Mouse (Mus musculus) hindbrain, embryonic 13.5 days (tissue): ENCODE results near the gene Mcm7. TPM values are rescaled to one million over a fixed set of nuclear protein-coding genes. Genes with fewer than 3 reads are reported as not detected.

Experiments
- ATAC-seq: fragments of 200-750 bp; cut with Nextera tagmentation; 2 replicates; pipeline ENCODE4 v1.8.0; 2017; ENCODE audit warnings: moderate TSS enrichment; ENCODE audit not compliant: low FRiP score
- H3K27ac ChIP-seq: fragments of 300-500 bp; sonication (generic); 2 replicates; pipeline ENCODE4 v1.5.1; 2015; ENCODE audit warnings: inconsistent platforms, mild to moderate bottlenecking, moderate library complexity
- H3K27me3 ChIP-seq: fragments of 300-500 bp; sonication (generic); 2 replicates; pipeline ENCODE4 v1.6.1; 2015; ENCODE audit warnings: mild to moderate bottlenecking, inconsistent platforms
- H3K36me3 ChIP-seq: fragments of 300-500 bp; sonication (generic); 2 replicates; pipeline ENCODE4 v1.6.1; 2015; ENCODE audit warnings: mild to moderate bottlenecking, inconsistent platforms
- H3K4me1 ChIP-seq: fragments of 300-500 bp; sonication (generic); replicated peaks from 2 replicates; pipeline ENCODE4 v1.6.1; 2015; ENCODE audit warnings: inconsistent platforms
- H3K4me2 ChIP-seq: fragments of 300-500 bp; sonication (generic); 2 replicates; pipeline ENCODE4 v1.6.1; 2015; ENCODE audit warnings: inconsistent platforms, mild to moderate bottlenecking, moderate library complexity
- H3K4me3 ChIP-seq: fragments of 300-500 bp; sonication (generic); 2 replicates; pipeline ENCODE4 v1.5.1; 2015; ENCODE audit warnings: mild to moderate bottlenecking, inconsistent platforms
- H3K9ac ChIP-seq: fragments of 300-500 bp; sonication (generic); 2 replicates; pipeline ENCODE4 v1.6.1; 2015; ENCODE audit warnings: mild to moderate bottlenecking, inconsistent platforms
- H3K9me3 ChIP-seq: fragments of 300-500 bp; sonication (generic); 2 replicates; pipeline ENCODE4 v1.6.1; 2016; ENCODE audit warnings: inconsistent platforms
- WGBS: fragments of 180-500 bp; shearing (Covaris S2); methylation state at CpG from one replicate; pipeline ENCODE4 v1.1.7; 2015; 5-methylcytosine and 5-hydroxymethylcytosine counted together
- polyA plus RNA-seq: library from polyadenylated mRNA; unstranded; fragments of >200 nt; fragmentation: Nextera tagmentation; extraction: Ambion mirVana; gene quantifications from 2 replicates; pipeline ENCODE4 v1.2.1, GENCODE M21; 2015

The Mcm7 gene
- polyA plus RNA-seq, 1 experiment from 2014 or later = 109 TPM

DNA sequence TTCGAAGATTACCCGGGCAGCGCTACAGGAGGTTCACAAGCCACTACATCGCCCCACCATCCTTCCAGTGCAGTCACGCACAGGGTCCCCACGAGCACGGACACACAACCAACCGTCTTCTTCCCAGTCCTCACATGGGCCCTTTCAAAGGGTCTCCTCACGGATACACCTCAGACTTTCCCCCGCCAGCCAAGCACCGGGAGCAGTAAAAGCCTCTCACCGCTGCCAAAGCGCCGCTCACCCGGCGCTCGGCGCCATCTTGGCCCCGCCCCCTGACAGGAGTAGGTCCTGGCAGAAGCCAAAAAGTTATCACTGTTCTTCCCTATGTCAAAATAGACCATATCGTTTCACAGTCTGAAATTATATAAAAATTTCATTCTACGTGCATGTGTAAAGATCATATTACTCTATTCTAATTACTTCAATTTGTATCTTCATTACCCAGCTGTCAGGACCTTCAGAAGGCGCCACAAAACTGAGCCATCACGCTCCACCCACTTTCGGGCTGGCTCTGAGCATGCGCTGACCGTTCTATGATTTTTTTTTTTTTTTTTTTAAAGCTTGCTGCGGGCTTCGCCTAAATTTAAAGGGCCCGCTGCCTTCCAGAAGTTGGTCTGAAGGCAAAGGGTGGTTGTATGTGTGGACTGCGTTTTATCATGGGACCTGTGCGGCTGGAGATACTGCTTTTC is 14.9 kb upstream of the Mcm7 start, which contains the start of the genes Taf6 and Cnpy4:
Gene Taf6, minus strand, starts transcription at position 502 of the 689 bp plus-strand sequence.
Gene Cnpy4, plus strand, starts transcription at position 536 of the 689 bp plus-strand sequence.
- 1% methylated on average over 31 of the region's 31 CpGs for WGBS
- Histone ChIP-seq H3K4me1 (peaks cover 26% of the 10 kb centered on the region), H3K4me3 (peak within 1 kb of the TSS; percentile 78), H3K4me2 (peak within 1 kb of the TSS; percentile 79), H3K9ac (peak within 1 kb of the TSS; percentile 84), H3K36me3 (peaks cover 46% of the 10 kb centered on the region), H3K27me3 (no peaks in the 10 kb centered on the region), H3K9me3 (no peaks in the 10 kb centered on the region), H3K27ac (peak within 1 kb of the TSS; percentile 82)
- ATAC-seq = peak; percentile 83

DNA sequence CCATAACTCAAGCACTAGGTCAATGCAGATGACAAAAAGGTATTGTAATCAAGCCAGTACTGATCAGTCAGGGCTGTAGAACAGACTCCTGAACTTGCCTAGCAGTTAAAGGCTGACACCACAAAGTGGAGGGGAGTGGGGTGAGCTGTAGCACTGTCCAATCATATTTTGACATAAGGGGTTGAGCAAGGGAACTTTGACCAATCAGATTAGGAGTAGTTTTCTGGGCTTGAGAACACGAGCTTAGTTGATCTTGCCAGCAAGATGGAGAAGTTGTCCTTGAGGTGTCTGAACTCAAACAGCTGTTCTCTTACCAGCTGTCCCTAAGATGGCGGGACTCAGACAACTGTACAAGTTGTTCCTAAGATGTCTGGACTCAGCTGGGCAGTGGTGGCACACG is 995 bp upstream of the Mcm7 start:
- H3K9me3 ChIP-seq = no peaks in the 10 kb centered on the region
- H3K27me3 ChIP-seq = no peaks in the 10 kb centered on the region
- peaks cover 54% of the 10 kb centered on the region for H3K36me3 ChIP-seq
- H3K4me3 ChIP-seq = peak overlapping the region; percentile 73; the same call in 1 of the 2 replicates
- H3K27ac ChIP-seq = no peak overlapping the region
- H3K4me2 ChIP-seq = peak overlapping the region; percentile 92
- 78% methylated on average over 3 of the region's 3 CpGs for WGBS
- H3K4me1 ChIP-seq = peaks cover 42% of the 10 kb centered on the region
- ATAC-seq = no peak
- H3K9ac ChIP-seq = no peak overlapping the region

DNA sequence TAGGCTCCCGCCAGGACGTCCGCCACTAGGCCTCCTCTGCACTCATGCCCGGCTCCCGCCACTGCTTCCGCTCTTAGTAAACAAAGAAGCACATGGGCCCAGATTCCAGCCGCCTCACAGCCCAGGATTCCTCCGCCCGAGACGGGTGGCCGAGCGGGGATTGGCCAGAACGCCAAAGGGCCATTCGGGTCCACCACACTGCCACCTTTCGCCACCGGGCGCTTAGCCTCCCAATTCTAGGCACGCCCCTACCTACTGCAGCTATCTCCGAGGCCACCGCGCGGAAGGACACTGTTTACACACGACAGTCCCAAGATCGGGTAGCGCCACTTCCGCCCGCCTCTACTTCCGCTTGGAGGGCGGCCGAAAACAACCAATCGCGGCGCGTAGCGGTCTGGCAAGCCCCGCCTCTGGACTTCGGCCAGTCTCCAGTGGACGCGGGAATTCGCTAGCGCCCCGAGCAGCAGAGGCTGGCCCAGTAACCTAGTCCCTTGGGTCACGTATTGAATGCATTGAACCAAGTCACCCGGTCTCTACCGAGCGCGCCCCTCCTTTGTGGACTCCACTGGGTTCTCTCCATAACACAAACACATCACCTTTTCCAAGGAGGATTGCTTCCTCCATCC is 1.2 kb downstream of the Mcm7 start:
- ATAC-seq = peak; percentile 91
- H3K9ac ChIP-seq = peak overlapping the region; percentile 76
- peak overlapping the region; percentile 92 for H3K27ac ChIP-seq
- peaks cover 56% of the 10 kb centered on the region for H3K36me3 ChIP-seq
- H3K27me3 ChIP-seq = no peaks in the 10 kb centered on the region
- peak overlapping the region; percentile 73 for H3K4me3 ChIP-seq
- WGBS = under 1% methylated on average over 47 of the region's 47 CpGs
- peak overlapping the region; percentile 92 for H3K4me2 ChIP-seq
- no peaks in the 10 kb centered on the region for H3K9me3 ChIP-seq
- peaks cover 51% of the 10 kb centered on the region for H3K4me1 ChIP-seq

DNA sequence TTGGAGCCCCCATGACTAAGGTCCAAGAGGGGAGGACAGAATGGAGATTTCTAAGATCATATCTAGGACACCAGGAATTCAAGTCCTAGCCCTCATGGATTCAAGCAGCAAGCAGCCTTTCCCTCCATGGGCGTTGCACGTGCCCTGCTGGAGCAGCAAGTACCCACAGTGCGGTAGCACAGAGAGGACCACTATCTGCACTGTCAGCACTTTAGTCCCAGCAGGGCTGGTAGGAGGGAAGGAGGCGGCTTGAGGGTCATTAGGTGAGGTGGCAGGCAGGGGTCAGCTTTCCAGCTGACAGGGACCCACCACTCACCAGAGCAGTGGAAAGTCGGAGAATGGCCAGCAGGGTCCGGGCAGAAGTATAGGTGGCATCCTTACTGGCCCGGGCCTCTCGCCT is 6.6 kb downstream of the Mcm7 start:
- H3K4me3 ChIP-seq = no peak overlapping the region
- H3K27ac ChIP-seq = no peak overlapping the region
- no peaks in the 10 kb centered on the region for H3K9me3 ChIP-seq
- WGBS = 82% methylated on average over 8 of the region's 8 CpGs
- ATAC-seq = no peak
- H3K4me1 ChIP-seq = peaks cover 41% of the 10 kb centered on the region
- H3K36me3 ChIP-seq = peaks cover 71% of the 10 kb centered on the region
- no peak overlapping the region for H3K4me2 ChIP-seq
- H3K27me3 ChIP-seq = no peaks in the 10 kb centered on the region
- peak overlapping the region; percentile 2; the same call in 1 of the 2 replicates for H3K9ac ChIP-seq

DNA sequence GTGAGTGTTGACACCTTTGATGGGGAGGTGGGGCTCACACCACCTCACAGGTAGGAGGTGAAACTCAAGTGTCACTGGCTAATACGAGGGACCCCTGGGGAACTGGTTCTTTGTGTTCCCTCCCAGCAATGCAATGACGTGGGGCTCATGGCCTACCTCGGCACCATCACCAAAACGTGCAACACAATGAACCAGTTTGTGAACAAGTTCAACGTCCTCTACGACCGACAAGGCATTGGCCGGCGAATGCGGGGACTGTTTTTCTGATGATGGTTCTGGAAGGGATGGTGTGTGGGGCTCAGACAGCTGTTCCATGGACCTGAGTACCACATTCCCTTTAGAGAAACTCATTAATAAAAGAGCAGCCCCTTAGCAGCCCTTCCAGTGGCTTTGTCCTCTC is 8.6 kb downstream of the Mcm7 start:
- WGBS = 70% methylated on average over 10 of the region's 10 CpGs
- Histone ChIP-seq H3K36me3 (peaks cover 63% of the 10 kb centered on the region), H3K4me3 (no peak overlapping the region), H3K27me3 (no peaks in the 10 kb centered on the region), H3K9me3 (no peaks in the 10 kb centered on the region), H3K9ac (no peak overlapping the region), H3K4me2 (no peak overlapping the region), H3K27ac (no peak overlapping the region), H3K4me1 (peaks cover 31% of the 10 kb centered on the region)
- no peak for ATAC-seq

DNA sequence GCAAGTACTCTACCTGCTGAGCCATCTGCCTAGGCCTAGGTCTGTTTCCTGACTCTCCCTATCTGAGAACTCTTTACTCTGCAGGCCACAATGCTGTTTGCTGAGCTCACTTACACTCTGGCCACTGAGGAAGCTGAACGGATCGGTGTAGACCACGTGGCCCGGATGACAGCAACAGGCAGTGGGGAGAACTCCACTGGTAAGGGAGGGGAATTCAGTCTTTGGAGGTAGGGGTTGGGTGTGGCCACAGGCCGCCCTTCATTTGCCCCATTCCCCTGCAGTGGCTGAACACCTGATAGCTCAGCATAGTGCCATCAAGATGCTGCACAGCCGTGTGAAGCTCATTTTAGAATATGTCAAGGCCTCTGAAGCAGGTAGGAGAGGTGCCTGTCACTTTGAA is 9.2 kb downstream of the Mcm7 start:
- Histone ChIP-seq H3K4me2 (no peak overlapping the region), H3K4me3 (no peak overlapping the region), H3K9ac (no peak overlapping the region), H3K36me3 (peaks cover 58% of the 10 kb centered on the region), H3K9me3 (no peaks in the 10 kb centered on the region), H3K27me3 (no peaks in the 10 kb centered on the region), H3K4me1 (peaks cover 31% of the 10 kb centered on the region), H3K27ac (no peak overlapping the region)
- no peak for ATAC-seq
- WGBS = 84% methylated on average over 6 of the region's 6 CpGs

DNA sequence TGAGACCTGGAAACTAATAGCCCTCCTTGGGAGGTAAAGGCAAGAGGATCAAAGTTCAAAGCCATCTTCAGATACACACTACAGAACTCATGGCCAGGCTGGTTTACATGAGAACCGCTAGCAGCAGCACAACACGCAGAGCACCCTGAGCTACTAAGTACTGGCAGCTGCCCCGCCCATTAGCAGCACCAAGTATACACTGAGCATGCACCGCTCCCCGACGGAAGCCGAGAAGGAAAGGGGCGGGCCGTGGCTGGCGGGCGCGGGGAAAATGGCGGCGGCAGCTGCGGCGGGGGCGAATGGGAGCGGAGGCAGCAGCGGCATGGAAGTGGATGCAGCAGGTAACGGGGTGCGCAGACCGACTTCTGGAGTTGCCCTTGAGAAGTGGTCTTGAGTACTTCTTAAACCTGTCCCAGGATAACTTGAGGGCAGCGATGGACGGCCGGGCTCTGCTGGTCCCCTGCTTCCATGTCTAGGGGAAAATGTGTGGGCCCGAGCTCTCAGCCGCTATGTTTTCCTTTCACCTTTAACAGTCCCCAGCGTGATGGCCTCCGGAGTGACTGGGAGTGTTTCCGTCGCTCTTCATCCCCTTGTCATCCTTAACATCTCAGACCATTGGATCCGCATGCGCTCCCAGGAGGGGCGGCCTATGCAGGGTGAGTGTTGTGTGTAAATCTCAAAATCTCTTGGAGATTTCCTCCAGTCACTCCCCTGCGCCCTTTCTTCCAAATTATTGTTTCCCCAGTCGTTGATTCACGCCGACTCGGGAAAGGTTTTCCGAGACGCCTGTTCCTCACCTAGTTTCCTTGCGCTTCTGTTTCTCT is 11.2 kb downstream of the Mcm7 start, which contains the start of gene Cops6:
Gene Cops6, plus strand, starts transcription at position 230 of the 824 bp plus-strand sequence.
- Histone ChIP-seq H3K4me1 (peaks cover 23% of the 10 kb centered on the region), H3K9ac (peak within 1 kb of the TSS; percentile 91), H3K9me3 (no peaks in the 10 kb centered on the region), H3K4me2 (peak within 1 kb of the TSS; percentile 85), H3K4me3 (peak within 1 kb of the TSS; percentile 82), H3K36me3 (peaks cover 38% of the 10 kb centered on the region), H3K27ac (peak within 1 kb of the TSS; percentile 85), H3K27me3 (no peaks in the 10 kb centered on the region)
- peak; percentile 95 for ATAC-seq
- under 1% methylated on average over 42 of the region's 42 CpGs for WGBS

DNA sequence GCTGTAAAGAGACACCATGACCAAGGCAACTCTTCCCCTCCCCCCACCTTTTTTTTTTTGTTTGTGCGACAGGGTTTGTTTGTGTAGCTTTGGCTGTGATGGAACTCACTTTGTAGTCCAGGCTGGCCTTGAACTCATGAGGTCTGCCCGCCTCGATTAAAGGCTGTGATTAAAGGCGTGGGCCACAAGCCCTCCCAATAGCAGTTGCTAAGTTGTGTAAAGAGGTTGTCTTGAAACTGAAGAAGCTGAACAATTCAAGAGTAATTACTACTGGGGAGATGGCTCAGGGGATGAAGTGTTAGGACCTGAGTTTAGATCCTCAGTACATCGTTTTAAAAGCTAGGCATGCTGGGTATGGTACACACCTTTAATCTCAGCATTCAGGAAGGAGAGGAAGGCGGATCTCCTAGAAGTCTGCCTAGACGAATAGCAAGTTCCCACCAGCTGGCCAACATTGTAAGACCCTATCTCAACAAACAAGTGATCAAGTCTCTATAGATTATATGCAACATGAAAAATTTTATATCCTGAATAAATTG is 11.9 kb downstream of the Mcm7 start:
- H3K27me3 ChIP-seq = no peaks in the 10 kb centered on the region
- peak overlapping the region; percentile 85 for H3K4me2 ChIP-seq
- peaks cover 31% of the 10 kb centered on the region for H3K36me3 ChIP-seq
- WGBS = 68% methylated on average over 7 of the region's 7 CpGs
- H3K27ac ChIP-seq = peak overlapping the region; percentile 85
- ATAC-seq = no peak; the same call in 1 of the 2 replicates
- peak overlapping the region; percentile 65 for H3K9ac ChIP-seq
- peaks cover 23% of the 10 kb centered on the region for H3K4me1 ChIP-seq
- no peaks in the 10 kb centered on the region for H3K9me3 ChIP-seq
- H3K4me3 ChIP-seq = peak overlapping the region; percentile 82

DNA sequence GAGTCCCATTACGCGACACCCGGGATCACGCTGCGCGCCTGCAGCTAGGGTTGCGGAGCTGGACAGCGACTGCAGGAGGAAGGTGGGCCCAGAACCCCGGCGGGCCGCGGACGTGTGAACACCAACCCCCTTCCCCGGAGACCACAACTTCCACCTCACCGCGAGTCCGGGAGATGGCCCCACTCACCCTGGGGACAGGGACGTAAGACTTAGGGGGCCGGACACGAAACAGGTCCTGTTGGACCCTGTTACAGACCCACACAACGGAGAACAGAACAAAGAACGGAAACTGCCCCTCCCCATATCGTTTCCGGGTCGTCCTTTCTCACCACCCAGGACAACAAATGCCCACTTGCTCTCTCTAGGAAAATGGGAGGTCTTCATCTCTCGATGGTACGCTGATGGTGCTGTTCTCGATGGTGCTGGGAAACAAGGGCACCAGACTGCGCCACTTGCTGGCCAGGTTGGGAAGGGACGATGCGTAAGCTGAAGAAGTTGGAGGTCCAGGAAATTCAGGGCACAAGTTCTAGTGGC is 16.7 kb downstream of the Mcm7 start, which contains the start of gene Zfp113:
Gene Zfp113, minus strand, starts transcription at position 302 of the 534 bp plus-strand sequence.
- H3K9ac ChIP-seq = peak within 1 kb of the TSS; percentile 97
- H3K4me3 ChIP-seq = peak within 1 kb of the TSS; percentile 80
- WGBS = under 1% methylated on average over 31 of the region's 31 CpGs
- peaks cover 16% of the 10 kb centered on the region for H3K4me1 ChIP-seq
- H3K36me3 ChIP-seq = peaks cover 23% of the 10 kb centered on the region
- H3K4me2 ChIP-seq = peak within 1 kb of the TSS; percentile 75
- H3K27me3 ChIP-seq = no peaks in the 10 kb centered on the region
- H3K27ac ChIP-seq = peak within 1 kb of the TSS; percentile 99
- no peaks in the 10 kb centered on the region for H3K9me3 ChIP-seq
- ATAC-seq = peak; percentile 96

DNA sequence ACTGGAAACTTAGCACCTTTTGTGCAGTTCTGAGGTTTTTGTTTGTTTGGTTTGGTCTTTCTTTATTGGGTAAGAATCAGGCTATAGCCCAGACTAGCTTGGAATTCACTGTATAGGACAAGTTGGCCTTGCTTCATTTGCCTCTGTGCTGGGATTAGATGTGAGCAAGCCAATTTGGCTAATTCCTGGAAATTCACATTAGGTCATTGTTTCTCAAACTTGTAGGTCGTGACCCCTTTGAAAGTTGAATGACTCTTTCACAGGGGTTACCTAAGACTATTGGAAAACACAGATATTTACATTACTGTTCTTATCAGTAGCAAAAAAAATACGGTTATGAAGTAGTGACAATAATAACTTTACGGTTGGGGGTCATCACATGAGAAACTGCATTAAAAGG is 17.8 kb downstream of the Mcm7 start:
- Histone ChIP-seq H3K27me3 (no peaks in the 10 kb centered on the region), H3K9me3 (no peaks in the 10 kb centered on the region), H3K4me2 (peak overlapping the region; percentile 75), H3K9ac (peak overlapping the region; percentile 97), H3K4me3 (peak overlapping the region; percentile 80), H3K36me3 (peaks cover 28% of the 10 kb centered on the region), H3K4me1 (peaks cover 12% of the 10 kb centered on the region), H3K27ac (peak overlapping the region; percentile 99; the same call in 1 of the 2 replicates)
- 94% methylated on average over 3 of the region's 3 CpGs for WGBS
- no peak for ATAC-seq

DNA sequence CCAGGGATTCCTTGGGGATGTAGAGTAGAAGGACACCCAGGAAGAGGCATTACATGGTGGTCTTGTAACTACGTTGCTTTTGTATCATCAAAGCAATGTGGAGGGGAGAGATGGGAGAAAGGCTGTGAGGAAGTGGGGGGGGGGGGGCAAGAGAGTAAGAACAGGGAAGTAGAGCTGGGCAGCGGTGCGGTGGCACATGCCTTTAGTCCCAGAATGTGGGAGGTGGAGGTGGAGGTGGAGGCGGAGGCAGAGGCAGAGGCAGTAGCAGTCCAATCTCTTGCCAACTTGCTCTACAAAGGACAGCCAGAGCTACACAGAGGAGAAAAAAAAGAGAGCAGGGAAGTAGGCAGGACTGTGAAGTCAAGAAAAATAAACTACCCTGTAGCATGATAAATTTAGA is 33.6 kb downstream of the Mcm7 start:
- no peaks in the 10 kb centered on the region for H3K27me3 ChIP-seq
- H3K36me3 ChIP-seq = peaks cover 52% of the 10 kb centered on the region
- no peak for ATAC-seq
- no peak overlapping the region for H3K9ac ChIP-seq
- 64% methylated on average over 4 of the region's 4 CpGs for WGBS
- no peak overlapping the region for H3K4me3 ChIP-seq
- H3K4me2 ChIP-seq = no peak overlapping the region
- H3K27ac ChIP-seq = no peak overlapping the region
- H3K4me1 ChIP-seq = no peaks in the 10 kb centered on the region
- no peaks in the 10 kb centered on the region for H3K9me3 ChIP-seq
